Mouse (Mus musculus) yolk sac, embryonic 10.5 days (tissue): ENCODE measurements around the gene Il12b.
"Not testable (repeated sequence)": the region's sequence is repeated elsewhere in the genome, so short reads cannot be mapped to it uniquely, and the experiment has no call there.

Experiments used
- DNase-seq: peaks from one replicate; pipeline ENCODE4 v3.0.0-alpha.2; 2017; ENCODE audit warnings: low spot score

Gene Il12b

GRCm38 (mm10) chr11:44410413-44410812 is 10.6 kb downstream of the Il12b start:
- no peak for DNase-seq

- no peak for DNase-seq
These were observed 12.4 kb downstream of the Il12b start for GRCm38 (mm10) chr11:44412276-44412675.

GRCm38 (mm10) chr11:44413371-44413770 is 13.5 kb downstream of the Il12b start:
- no peak for DNase-seq

- DNase-seq: no peak
These were observed 14.7 kb downstream of the Il12b start for GRCm38 (mm10) chr11:44414605-44415004.

- DNase-seq: no peak
These were observed 17.5 kb downstream of the Il12b start for GRCm38 (mm10) chr11:44417403-44417802.

GRCm38 (mm10) chr11:44422337-44423111 is 22.7 kb downstream of the Il12b start:
- no peak for DNase-seq

GRCm38 (mm10) chr11:44423261-44423660 is 23.4 kb downstream of the Il12b start:
- no peak for DNase-seq

- DNase-seq: no peak
These were observed 24.1 kb downstream of the Il12b start for GRCm38 (mm10) chr11:44423955-44424354.

- no peak for DNase-seq
These were observed 25.1 kb downstream of the Il12b start for GRCm38 (mm10) chr11:44425006-44425405.

GRCm38 (mm10) chr11:44425626-44426025 is 25.8 kb downstream of the Il12b start:
- no peak for DNase-seq

GRCm38 (mm10) chr11:44427951-44428350 is 28.1 kb downstream of the Il12b start:
- no peak for DNase-seq

- DNase-seq: no peak
These were observed 30.2 kb downstream of the Il12b start for GRCm38 (mm10) chr11:44430036-44430435.

- no peak for DNase-seq
These were observed 37.9 kb downstream of the Il12b start for GRCm38 (mm10) chr11:44437786-44438185.

GRCm38 (mm10) chr11:44451046-44451445 is 51.2 kb downstream of the Il12b start:
- no peak for DNase-seq

GRCm38 (mm10) chr11:44452016-44452415 is 52.2 kb downstream of the Il12b start:
- DNase-seq: not testable (repeated sequence)

- peak; percentile 13 for DNase-seq
These were observed 53.6 kb downstream of the Il12b start for GRCm38 (mm10) chr11:44453423-44453822.

- no peak for DNase-seq
These were observed 61.6 kb downstream of the Il12b start for GRCm38 (mm10) chr11:44461493-44461892.
